Mouse (Mus musculus) ES-E14 (cell line): ENCODE data around the gene Arhgap33.

ENCODE experiments used
- HCFC1 ChIP-seq: IDR thresholded peaks from 2 replicates; pipeline ENCODE4 v1.6.1; 2012; ENCODE audit warnings: low read length, inconsistent platforms, borderline replicate concordance; ENCODE audit not compliant: insufficient read depth
- ZC3H11A ChIP-seq: IDR thresholded peaks from 2 replicates; pipeline ENCODE4 v1.6.1; 2012; ENCODE audit warnings: low read depth, mild to moderate bottlenecking, inconsistent platforms, low read length, borderline replicate concordance
- ZNF384 ChIP-seq: IDR thresholded peaks from 2 replicates; pipeline ENCODE4 v1.6.1; 2012; ENCODE audit warnings: low read depth, low read length, inconsistent platforms

DNA sequence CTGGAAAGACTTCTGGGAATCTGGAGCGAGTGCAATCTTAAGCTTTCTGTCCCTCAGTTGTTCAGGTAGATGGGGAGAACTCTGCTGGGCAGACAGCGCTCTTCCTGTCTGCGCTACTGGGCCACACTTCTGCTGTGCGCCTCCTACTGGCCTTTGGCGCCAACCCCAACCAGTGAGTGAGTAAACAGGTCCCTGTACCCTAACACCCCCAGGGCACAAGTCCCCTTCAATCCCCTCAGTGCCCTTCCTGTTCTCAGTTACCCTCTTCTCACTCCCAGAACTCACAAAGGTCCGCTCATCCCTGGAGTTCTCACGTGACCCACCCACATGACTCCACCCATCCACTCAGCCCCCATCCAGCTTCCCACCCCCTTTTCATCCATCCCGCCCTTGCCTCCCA is 16.5 kb downstream of the Arhgap33 start:
- TF ChIP-seq HCFC1, result no peak
- no peak for TF ChIP-seq ZC3H11A
- TF ChIP-seq ZNF384, result no peak
